Mouse (Mus musculus): ENCODE data around the gene Lmod3.

Gene Lmod3

DNA sequence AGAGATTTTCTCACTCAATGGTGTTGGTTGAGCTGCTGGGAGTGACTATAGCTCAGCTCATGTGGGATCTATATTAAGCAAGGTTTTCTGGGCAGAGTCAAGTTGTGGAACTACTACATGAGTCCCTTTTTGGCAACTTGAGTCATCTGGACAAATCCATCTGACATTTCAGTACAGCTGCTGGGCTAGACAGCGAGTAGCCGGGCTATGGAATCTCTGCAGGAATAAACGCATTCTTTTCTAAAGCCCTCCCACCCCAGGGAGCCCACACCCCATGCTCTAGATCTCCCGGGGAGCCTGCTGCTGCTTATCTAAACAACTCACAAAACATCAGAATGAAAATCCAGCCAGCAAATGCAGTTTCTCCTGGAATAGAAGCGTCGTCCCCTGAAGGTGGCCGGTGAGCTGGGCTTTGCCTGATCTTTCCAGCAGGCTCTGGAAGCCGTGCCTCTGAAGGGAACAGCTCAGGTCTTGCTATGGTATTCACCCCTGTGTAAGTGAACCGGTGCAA is at the start of gene Lmod3:
Gene Lmod3, minus strand, starts transcription at position 49 of the 511 bp plus-strand sequence.
- in situ Hi-C loops (cut with MboI, MseI) = no loop called here

DNA sequence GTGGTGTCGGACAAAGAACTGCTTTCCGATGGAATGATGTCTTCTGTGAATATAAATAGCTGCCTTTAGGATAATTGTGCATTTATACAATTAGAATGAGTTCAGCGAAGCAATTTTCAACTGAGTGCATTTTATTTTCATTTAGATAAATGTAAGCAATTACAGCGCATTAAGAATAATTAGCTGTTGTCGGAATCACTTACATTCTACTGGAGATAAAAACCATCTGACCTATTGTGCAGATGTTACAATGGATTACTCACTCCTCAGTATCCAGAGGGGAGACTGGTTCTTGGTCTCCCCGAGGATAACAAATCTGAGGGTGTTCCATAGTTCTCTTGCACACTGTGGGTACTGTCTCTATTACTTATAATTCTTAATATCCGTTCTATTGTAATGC is 49.7 kb upstream of the Lmod3 start:
- in situ Hi-C loops (cut with MboI, MseI) = no loop called here

DNA sequence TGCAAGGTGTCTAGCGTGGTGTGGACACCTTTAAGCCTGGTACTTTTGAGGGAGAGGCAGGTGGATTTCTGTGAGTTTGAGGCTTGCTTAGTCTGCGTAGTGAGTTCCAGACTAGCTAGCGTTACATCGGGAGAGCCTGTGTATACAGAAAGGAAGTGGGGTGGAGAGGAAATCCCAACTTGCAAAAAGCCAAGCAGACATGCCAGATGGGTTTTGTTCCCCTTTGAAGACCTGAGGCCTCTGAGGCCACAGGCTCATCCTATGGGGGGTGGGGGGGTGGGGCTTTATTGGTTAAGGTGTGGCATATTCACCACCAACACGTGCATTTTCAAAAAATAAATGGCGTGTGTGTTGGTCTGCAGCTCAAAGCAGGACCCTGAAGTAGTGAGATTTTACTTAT is 48.1 kb upstream of the Lmod3 start:
- in situ Hi-C loops (cut with MboI, MseI) = no loop called here

DNA sequence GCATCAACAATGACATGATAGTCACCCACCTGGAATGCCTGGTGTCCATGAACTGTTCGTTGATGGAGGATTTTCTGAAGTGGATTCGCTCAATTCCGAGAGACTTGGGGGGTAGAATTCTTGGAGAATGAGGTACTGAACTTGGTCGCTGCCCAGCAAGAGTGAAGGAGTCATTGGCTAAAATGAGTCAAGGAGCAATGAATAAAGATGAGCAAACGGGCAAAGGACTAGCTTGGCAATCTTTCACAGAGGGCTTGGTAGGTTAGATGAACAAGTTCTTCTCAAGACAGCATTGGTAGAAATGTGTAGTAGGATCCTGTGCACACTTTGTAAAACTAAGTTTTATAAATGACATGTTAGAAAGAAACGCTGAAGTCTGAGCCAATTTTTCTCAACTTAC is 47.6 kb upstream of the Lmod3 start:
- in situ Hi-C loops (cut with MboI, MseI) = no loop called here

DNA sequence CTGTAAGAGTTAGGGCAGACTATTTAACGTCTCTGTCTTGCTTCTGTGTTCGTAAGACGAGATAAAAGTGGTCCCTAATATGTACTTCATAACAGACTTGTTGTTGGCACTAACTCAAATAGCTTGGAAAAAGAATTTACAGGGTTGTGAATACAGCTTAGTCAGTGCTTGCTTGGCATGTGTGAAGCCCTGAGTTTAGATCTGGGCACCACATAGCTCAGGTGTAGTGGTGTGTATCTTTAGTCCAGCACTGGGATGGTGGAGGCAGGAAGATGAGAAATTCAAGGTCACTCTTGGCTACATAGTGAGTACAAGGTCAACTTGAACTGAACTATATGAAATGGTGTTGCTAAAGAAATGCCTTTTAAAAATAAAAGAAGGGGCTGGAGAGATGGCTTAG is 44.6 kb upstream of the Lmod3 start:
- in situ Hi-C loops (cut with MboI, MseI) = no loop called here

DNA sequence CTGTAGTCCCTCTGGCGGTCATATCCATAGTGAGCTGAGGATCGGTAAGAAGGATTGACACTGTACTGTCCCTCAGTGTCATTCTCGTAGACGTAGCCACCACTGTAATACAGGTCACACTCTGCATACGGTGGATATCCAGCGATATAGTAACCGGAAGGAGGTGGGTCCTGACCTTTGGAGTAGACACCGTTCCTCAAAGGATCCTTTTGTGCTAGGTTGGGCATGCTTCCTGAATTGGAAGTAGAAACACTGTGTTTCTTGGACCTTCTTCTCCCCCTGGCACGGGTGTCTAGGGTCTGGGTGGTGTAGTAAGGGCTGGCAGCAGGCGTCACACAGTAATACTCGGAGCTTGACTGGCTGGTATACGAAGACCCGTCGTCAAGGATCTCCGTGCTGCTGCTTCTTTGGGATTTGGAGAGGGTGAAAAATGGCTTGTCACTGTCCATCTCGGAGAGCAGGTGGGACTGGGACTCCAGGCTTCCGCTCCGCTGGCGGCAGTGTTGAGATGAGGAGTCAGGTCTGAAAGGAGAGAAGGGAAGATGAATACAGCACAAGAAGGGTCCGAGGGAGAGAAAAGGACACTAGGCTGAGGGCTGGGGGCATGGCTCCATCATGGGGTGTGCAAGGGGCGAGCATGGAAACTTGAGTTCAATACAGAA is 43.4 kb upstream of the Lmod3 start:
- in situ Hi-C loops (cut with MboI, MseI) = no loop called here

DNA sequence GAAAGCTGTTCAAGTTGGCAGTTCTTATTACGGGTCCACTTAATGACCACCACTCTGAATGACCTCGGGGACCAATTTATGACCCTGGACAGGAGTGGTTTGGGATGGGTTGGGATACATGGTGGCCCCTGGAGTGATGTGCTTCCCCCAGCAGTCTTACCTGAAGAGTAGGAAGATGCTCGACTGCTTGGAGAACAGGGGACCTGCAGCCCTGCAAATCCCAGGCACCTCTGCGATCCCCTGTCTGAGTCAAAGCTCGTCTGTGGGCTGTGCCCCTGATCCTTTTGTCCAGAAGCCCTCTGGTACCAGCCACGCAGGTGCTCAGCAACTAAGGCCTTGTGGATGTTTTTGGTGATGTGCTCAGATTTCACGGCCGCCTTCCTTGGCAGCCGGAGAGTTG is 42.9 kb upstream of the Lmod3 start:
- in situ Hi-C loops (cut with MboI, MseI) = no loop called here

DNA sequence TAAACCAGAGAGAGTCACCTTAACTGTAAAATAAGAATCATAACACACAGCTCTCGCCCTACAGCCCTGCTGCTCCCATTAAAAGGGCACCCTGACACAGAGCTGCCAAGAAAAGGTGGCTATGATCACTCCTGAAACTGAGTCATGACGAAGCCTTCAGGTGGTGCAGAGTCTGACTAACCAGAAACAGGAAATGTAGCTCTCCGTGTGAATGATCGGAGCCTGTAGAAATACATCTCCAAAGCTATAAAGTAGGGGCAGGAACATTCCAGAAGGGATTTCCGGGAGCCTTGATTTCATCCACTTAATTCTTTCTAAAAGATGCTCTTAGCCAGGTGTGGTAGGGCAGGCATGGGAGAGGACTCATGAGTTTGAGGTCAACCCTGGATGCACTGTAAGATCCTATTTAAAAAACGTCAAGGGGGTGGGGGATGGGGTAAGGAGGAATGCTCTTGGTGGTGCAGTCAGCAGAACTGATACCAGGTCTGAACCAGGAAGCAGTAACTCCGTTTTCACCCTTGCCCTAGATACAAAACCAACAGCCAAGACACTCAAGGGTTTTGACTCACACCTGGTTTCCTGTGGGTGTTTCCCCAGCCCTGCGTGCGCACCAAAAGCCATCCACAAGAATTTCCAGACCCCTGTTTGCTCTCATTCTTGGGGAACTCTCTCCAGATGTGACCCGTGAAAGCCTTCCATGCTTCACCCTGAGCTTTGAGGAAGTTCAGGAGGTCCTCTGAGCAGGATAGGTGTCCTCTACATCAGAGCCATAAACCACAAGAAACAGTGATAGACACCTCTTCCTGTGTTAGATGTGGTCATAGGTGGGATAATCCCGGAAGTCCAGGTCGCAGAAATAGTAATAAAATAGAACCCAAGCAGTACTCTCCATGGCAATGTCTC is 41.4 kb upstream of the Lmod3 start:
- in situ Hi-C loops (cut with MboI, MseI) = no loop called here

DNA sequence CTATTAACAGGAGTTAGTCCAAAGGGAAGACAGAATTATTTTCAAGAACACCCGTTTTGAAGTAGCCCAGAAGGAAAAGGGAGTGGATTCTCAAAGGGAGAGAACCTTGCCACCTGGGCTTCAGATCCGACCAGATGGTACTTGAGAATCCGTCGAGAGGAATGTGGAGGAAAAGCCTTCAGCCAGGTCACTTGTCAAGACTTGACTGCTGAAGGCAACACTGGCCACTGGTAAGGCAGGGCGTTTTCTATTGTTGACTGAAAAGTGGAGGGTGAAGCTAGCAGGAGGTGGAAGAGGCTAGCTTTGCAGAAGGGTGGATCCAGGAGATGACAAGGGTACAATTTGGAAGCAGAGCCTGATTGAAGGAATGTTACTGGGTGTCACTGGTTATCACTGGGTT is 40.3 kb upstream of the Lmod3 start:
- in situ Hi-C loops (cut with MboI, MseI) = no loop called here

DNA sequence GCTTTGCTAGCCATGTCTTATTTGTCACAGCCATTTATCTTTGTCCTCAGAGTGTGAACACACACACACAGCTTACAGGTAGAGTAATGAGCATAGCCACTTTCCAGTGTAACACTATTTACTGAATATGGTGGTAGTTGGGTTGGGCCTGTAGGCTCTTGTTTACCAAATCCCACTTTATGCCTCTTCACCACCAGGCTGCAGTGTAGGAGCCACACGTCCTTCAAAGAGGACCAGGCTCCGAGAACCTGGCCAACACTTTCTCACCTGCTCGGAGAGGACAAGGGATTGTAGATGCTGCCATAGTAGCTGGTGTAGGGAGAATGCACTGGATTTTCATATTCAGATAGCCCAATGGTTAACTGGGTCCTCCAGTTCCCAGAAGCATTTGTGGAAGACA is 39.5 kb upstream of the Lmod3 start:
- in situ Hi-C loops (cut with MboI, MseI) = no loop called here

DNA sequence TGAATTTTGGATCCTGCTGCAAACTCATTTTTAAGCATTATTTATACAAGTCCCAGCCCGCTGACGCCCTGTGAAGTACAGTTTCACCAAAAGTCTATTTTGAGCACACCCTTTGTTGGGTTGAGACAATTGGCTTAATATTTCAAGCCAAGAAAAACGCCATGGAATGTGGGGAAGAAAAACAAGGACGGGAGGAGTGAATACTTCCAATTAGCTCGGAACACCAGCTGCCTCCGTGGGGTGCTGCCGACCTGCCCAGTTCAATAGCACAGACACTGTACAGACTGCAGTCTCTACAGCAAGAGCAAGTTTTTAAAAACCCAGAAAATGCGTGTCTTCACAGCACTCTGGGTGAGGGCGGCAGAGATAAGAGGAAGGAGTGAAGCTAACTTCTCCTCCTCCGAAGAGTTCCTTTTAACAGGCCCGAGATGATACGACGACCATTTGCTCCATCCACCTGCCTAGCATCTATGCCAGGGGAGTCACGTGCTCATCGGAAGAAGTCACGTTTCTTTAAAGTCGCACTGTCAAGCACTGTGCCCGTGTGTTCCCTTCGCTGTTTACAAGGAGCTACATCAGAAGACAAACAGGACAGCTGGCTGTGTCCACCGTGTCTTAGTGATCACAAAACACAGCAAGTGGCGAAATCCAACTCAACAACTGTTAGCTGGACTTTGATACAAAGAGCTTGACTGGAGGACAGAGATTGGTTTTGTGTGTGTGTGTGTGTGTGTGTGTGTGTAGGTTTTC is 38.8 kb upstream of the Lmod3 start:
- in situ Hi-C loops (cut with MboI, MseI) = no loop called here

DNA sequence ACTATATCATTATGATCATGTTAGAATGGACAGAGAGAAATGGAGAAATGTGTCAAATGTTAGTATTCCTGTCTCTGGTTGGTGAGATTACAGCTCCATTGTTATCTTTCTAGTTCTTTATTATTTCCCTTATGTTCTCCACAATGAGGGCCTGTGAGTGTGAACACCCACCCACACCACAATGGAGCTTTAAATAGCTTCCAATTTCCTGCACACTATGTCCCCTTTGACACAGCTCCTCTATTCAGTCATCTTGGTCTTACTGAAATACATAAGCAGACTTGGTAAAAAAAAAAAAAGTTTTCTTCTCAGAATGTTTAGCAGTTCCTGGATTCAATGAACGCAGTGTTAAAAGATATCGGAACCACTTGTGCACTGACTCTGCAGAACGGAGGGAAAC is 38.1 kb upstream of the Lmod3 start:
- in situ Hi-C loops (cut with MboI, MseI) = no loop called here

DNA sequence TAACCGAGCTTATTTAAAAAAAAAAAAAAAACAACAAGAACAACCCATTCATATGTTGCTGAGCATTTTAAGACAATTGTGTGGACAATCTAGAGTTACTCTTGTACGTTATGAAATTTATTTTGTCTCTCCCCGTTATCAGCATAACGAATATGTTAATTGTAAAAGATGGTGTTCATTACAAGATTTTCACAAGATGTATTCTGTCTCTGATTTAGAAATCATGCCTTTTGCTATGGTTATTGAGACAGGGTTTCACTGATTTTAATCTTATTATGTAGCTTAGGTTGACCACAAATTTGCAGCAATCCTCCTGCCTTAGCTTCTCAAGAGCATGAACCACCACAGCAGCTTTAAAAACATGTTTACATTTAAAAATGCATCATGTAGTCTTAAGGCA is 37.3 kb upstream of the Lmod3 start:
- in situ Hi-C loops (cut with MboI, MseI) = no loop called here

DNA sequence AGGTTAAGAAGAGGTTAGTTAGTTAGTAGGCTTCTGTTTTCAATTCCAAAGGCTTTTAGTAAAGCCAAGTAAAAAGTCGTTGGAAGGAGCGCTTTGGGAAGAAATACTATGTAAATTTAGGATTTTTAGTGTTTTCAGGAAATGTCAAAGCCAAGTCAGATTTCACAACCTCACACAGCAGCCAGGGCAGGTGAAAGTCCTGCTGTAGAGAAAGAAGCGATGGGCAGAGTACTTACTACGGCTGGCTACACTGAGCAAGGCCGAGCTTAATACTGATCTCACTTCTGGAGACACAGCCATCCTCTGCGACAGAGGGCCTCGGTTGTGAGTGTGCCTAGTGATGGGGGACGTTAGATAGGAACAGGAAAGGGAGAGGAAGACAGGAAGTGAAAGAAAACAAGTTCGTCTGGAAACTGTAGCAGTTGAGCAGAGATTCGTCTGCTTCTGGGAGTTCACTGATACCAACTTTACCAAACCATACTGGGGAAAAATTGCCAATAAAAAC is 36.8 kb upstream of the Lmod3 start:
- in situ Hi-C loops (cut with MboI, MseI) = no loop called here

DNA sequence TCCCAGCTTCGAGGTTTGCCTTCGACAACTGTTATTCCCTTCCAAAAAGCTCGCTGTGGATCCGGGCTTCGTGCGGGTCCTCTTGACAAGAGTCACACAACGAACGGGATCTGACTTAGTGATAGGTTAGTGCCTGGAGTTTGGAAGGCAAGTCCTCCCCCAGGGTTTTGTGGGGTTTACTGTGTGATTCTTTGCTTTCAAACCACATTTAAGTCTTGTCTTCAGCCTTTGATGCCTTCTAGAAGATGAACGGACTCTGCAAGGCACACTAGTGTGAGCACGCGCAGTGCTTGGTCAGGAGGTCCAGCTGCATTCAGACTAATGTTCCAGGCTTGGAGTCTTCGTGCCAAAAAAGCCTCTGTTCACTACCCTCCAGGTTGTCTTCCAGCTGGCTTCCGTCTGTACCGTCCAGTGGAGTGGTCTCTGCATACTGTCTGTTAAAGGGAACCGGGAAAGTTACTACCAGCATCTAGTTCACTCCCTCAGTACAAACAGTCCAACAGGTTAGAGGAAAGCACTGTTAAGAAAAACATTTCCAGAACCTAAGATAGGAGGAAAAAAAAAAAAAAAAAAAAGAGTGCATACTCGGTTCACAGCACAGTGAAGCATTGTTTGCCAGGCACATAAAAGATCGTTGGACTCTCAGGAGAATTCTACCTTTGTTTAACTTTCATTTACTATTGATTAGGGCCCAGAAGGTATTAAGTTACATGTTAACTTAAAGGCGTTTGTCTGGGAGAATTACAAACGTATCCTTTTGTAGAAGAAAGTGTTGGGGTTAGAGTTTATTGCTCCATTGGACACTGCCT is 35.7 kb upstream of the Lmod3 start:
- in situ Hi-C loops (cut with MboI, MseI) = no loop called here

DNA sequence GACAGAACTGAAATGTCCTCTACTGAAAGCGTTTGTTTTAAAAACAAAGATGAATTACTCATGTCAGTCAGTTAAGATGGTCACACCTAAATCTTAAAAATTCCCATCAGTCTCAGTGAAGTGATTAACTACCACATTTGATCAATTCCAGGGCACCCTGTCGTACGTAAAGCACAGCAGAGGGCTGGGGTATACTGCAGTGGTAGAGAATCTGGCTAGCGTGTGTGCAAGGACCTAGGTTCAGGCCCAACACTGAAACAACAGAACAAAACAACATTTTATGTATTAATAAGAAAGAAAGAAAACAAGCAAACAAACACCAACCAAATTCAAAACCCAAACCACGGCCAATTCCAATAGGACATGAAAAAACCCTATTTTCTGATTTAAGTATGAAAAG is 33.8 kb upstream of the Lmod3 start:
- in situ Hi-C loops (cut with MboI, MseI) = no loop called here

DNA sequence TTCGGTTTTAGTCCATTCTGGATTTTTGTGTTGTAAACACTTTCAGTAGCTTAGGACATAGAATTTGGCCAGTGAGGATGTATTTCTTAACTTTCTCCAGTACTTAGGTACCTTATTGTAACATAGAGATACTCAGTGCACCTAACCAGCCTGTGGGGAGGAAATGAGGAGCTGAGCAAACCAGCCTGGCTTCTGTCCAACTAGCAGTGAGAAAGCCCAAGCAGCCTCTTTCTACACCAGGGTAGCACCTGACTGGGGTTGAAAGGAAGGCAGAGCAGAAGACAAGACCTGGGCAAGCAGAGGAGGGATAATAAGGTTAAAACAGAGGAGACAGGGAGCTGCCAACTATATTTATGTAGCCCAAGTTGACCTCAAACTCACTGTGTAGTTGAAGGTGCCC is 31.1 kb upstream of the Lmod3 start:
- in situ Hi-C loops (cut with MboI, MseI) = loop anchor here (5.0 kb wide), 1 partner anchor 59 kb away; no protein-coding TSS in a partner anchor

DNA sequence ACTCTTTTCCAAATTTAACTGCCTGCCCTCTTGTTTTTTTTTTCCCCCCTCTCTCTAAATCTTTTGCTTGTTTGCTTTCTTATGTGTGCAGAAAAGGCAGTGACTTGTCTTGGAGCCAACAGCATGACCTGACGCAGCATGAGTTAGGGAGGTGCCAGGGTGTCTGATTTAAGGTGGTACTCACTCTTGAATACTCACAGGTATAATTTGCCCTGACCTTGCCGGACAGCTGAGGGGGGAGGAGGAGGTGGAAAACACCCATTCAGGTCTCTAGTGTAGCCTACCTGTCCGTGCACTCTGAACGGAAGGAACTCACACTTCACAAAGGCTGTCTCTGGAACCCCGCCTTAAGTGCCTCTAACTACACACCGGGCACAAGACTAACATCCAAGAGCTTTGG is 26.3 kb upstream of the Lmod3 start:
- in situ Hi-C loops (cut with MboI, MseI) = no loop called here

DNA sequence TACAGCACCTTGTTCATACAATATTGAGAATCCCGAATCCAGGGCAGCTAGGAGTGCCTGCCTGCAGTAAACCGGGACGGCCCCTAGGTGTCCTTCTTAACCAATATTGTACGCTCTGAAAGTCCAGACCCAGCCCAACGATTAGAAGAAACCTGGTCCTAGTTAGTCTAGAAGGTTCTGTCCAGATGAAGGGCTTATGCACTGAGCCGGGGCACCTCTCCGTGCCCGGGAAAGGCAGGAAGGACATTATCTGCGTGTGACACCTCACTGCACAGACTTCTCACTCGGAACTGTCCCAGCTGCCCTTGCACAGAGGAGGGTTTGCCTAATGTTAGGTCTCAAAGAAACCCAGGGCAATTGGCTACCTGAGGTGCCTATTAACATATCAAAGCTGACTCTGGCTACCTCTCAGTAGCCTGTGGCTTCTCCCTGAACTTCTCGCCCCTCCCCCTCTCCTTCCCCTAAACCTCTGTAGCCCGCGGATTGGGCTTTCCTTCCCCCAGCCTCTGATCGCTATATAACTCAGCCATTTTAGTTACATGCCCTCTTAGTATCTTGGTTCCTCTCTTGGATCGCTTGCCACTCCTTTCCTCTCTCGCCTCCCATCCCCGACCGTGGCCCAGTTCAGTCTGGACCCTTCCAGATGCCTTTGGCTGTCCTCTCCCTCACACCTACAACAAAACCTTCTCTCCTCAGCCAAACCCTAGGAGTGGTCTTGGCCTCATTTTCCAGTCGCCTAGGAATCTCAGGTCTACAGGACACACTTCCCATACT is 25.6 kb upstream of the Lmod3 start:
- in situ Hi-C loops (cut with MboI, MseI) = no loop called here

DNA sequence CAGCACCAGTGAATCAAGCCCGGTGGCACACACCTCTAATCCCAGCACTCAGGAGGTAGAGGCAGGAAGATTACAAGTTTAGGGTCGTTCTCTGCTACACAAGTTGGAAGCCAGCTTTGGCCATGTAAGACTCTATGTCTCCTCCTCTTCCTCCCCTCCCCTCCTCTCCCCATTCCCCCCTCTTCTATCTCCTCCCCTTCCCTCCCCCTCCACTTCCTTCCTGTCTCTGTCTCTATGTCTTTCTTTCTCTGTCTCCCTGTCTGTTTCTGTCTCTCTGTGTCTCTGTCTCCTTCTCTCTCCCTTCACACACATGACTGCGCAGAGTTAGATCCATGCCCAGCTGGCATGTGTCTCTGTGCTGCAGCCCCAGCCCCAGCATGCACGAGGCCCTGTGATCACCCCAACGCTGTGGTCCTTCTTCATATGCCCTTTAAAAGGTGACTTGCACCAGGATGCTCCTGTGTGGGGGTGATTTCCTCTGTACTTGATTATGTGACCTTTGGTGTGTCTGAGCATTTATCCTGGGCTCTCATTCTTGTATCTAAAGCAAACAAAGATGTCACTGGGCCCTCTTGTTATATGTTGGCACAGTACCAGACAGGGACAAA is 24.4 kb upstream of the Lmod3 start:
- in situ Hi-C loops (cut with MboI, MseI) = no loop called here
